Mouse (Mus musculus): ENCODE results near the gene A730061H03Rik. TPM values are rescaled to one million over a fixed set of nuclear protein-coding genes. Genes with fewer than 3 reads are reported as not detected.

A730061H03Rik gene
- total RNA-seq, 2 experiments from 2014 or later: 14.8 TPM; not detected in 1

DNA sequence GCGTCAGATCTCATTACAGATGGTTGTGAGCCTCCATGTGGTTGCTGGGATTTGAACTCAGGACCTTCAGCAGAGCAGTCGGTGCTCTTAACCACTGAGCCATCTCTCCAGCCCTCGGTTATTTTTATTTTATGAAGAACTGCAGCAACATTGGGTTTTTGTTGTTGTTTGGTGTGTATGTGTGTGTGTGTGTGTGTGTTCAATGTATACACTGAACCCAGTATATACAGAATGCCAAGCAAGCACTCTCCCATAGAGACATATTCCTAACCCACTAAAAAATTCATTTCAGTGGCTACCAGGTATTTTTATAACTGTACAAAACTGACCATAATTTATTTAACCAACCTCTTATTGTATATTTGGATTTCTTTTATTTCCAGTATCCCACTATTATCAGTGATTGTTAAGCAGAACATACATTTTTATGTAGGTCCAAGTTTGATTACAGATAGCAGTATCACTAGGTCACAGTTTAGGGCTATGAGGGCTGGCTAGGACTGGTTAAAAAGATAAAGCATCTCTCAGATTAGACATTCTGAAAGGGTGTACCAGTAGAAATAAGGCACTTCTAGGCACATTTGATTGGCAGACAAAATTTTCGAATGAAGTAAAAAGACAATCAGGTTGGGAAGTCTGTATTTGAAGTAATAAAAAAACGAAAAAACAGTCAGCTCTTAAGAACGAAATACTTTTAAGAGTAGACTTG, 1.3 kb downstream of the A730061H03Rik start:
- peak; percentile 19; the same call in 1 of the 2 replicates for ATAC-seq (replicated peaks; ENCODE audit: low FRiP score, low TSS enrichment, poor library complexity, severe bottlenecking)

DNA sequence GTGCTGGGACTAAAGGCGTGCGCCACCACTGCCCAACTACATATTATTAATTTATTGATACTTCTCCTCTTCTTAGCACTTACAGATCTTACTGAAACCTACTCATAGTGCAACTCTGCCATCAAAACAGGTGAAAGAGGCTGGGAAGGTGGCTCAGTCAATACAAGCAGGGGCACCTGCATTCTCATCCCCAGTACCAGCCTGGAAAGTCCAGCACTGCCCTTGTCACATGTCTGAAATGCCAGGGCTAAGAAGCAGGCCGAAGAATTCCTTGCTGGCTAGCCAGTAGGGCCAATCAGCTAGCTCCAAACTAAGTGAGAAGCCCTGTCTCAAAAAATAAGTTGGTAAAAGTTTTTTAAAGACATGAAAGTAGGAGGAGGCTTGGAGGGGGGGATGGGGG, 2.6 kb downstream of the A730061H03Rik start:
- ATAC-seq (replicated peaks; ENCODE audit: low FRiP score, low TSS enrichment, poor library complexity, severe bottlenecking): no peak

DNA sequence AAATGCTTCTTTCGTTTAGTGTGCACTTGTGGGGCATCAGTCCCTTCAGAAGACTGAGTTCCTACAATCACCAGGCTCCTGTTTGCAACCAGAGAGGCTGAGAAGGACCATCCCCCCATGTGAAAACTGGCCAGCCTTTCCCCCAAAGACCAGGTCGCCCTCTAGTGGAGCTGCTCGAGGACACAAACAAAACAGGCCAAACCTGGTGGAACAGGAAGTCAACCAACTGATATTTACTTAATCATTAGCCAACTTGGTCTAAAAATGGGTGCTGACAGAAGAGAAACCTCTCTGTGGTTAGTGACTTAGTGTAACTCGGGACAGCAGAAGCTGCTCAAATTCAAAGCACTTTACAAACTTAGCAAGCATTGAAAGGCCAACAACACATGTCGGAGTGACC, 3.2 kb downstream of the A730061H03Rik start:
- 0 out of 2 replicates have a peak, but pooled peaks have one; percentile 10 for ATAC-seq (replicated peaks; ENCODE audit: low FRiP score, low TSS enrichment, poor library complexity, severe bottlenecking)

DNA sequence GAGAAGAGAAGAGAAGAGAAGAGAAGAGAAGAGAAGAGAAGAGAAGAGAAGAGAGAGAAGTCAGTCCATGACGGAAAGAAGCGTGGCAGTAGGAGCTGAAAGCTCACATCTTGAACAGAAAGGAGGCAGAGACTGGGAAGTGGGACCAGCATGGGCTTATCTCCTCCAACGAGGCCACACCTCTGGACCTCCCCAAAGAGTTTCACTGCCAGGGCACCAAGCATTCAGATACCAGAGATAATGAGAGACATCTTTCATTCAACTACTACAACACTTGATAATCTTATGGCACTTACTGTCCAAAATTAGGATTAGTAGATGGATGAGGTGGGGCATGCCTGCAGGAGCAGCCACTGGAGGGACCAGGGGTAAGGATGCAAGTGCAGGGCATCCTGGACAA, 4.4 kb downstream of the A730061H03Rik start:
- no peak for ATAC-seq (replicated peaks; ENCODE audit: low FRiP score, low TSS enrichment, poor library complexity, severe bottlenecking)

DNA sequence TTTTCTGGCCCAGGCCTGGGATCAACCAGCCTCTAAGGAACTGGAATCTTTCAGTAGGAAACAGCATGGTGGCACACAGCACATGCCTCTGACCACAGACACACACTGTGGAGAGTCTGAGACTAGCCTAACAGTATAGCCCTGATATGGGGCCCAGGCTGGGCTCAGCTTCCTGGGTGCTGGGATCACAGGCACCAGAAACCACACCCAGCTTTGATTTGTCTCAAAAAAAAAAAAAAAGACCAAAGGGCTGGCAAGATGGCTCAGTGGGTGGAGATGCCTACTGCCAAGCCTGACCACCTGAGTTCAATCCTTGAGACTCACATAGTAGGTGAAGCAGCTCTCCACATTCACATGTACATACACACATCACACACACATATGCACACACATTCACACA, 5.6 kb downstream of the A730061H03Rik start:
- ATAC-seq (replicated peaks; ENCODE audit: low FRiP score, low TSS enrichment, poor library complexity, severe bottlenecking): no peak

DNA sequence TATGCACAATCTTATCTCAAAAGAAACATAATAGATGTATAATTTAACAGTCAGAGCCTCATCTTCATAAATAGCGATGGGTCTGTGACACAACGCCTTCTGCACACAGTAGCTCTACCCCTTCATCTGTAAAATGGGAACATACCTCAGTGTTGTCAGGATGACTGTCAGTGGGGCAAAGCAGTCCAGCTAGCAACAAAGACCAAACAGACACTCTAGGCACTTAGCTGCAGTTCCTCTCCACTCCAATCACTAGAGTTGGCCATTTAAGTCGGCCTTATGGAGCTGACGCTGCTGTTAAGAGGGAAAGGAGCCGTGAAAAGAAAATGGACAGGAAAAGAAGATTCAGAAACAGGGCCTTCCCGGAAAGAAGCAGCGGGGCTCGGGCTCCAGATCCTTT, 8.4 kb downstream of the A730061H03Rik start:
- no peak for ATAC-seq (replicated peaks; ENCODE audit: low FRiP score, low TSS enrichment, poor library complexity, severe bottlenecking)

DNA sequence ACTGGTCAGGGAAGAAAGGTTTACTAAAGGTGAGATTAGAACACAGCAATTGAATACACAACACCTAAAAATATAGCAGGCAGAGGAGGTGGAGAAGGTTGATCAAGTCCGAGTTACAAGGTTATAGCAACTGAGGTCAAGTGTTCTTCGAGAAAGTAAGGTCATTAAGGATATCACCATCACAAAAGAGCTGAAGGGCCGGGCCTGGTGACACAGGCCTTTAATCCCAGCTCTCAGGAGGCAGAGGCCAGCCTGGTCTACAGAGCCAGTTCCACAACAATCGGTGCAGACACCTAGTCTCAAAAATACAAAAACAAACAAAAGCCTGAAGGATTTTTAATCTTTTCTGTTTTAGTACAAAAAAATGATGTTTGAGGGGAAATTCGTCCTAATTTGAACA, 8.9 kb downstream of the A730061H03Rik start:
- ATAC-seq (replicated peaks; ENCODE audit: low FRiP score, low TSS enrichment, poor library complexity, severe bottlenecking): no peak

DNA sequence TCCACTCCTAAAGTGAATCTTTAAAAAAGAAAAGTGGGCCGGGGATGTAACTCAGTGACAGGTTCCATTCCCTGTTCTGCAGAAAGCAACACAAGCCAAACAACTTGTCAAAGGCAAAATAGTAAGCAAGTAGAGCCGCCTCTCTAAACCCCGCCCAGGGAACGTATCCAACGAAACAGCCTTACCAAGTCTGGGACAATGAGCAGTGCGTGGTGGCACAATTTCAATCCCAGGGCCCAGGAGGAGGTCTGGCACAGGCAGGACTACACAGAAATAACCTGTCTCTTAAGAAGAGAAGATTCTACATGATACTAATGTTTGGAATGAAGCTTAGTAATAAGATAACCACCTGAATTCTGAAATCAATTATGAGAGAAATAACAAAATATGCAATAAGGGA, 10.0 kb downstream of the A730061H03Rik start:
- no peak for ATAC-seq (replicated peaks; ENCODE audit: low FRiP score, low TSS enrichment, poor library complexity, severe bottlenecking)

DNA sequence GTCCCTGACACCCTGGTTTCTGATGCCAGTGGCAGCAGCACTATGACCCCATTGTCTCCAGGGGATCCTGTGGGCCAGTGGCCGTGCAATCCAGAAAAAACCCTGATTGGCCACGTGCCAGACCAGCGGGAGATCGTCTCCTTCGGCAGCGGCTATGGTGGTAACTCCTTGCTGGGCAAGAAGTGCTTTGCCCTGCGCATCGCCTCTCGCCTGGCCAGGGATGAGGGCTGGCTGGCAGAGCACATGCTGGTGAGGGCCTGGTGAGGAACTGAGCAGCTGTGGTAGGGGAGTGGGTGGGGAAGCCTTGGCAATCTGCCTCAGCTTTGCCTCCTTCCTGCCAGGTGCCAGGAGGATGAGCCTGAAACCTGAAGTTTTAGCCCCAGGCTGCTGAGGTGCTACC, 15.9 kb downstream of the A730061H03Rik start:
- ATAC-seq (replicated peaks; ENCODE audit: low FRiP score, low TSS enrichment, poor library complexity, severe bottlenecking): no peak

DNA sequence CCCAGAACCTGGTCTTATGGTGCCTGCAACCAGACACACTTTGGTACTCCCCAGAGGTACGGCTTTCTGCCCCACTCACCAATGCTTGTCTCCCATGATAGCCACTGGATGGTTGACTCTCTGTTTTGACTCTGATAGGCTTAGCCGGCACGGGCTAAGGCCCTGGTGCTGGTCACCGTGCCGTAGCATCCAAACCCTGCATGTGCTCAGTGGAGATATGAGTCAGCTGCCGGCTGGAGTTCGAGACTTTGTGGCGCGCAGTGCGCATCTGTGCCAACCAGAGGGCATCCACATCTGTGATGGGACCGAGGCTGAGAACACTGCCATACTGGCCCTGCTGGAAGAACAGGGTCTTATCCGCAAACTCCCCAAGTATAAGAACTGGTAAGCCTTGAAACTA, 17.9 kb downstream of the A730061H03Rik start:
- ATAC-seq (replicated peaks; ENCODE audit: low FRiP score, low TSS enrichment, poor library complexity, severe bottlenecking): peak; percentile 71

DNA sequence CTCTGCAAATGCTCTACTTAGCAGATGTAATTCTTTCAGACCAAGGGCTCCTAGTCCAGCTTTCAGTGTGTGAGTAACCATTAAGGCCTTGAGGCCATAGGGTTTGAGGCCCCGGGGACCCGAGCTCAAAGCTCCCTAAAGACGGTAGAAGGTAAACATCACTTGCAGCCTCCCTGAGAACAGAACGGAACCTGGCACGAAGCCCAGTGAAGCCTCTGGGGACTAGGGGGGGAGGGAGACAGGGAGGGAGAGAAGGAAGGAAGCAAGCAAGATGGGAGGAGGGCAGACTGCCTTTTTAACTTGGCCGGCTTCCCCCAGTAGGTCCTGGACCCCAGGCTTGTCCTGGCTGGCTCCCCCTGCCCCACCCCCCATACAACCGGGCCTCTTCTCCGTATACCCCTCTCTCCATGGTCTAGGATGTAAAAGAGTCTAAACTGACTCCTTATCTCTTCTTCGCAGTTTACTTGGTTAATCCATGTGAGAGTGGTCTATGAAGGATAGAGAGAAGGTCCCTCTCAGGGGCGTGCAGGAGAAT, 19.4 kb downstream of the A730061H03Rik start:
- peak; percentile 35 for ATAC-seq (replicated peaks; ENCODE audit: low FRiP score, low TSS enrichment, poor library complexity, severe bottlenecking)

DNA sequence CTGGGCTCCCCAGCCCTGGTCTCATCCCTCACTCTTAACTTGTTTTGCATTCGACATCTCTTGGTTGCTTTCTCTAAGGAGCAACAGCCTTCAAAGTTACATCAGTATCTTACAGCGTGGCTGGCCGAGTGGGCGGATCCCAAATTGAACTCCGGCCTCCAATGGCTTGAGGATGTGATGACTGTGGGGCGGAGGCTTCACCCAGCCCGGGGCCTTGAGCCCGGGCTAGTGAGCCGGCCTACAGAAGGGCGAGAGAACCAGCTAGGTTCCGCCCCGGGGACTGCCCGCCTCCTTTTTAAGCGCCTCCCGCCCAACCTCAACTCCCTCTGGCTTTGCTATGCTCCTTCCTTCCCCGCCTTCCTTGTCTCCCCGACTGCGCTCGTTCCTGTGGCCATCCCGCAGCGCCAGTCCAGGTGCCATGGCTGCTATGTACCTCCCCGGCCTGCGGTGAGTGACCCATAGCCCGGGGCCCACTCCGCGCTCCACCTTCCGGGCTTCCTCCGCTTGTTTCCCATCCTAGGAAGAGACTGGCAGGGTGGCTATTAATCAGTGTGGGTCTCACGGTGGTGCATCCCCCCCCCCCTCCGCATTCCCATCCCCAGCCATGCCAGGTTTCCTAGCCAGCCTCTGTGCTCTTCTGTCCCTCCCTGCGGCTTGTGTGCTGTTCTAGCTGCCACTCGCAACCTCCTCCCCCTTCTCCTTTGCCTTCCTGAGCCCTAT, 20.0 kb downstream of the A730061H03Rik start, which contains the start of gene Pck2:
Gene Pck2 (plus strand): TSS at position 200 of the 720 bp plus-strand sequence.
- ATAC-seq (replicated peaks; ENCODE audit: low FRiP score, low TSS enrichment, poor library complexity, severe bottlenecking): peak; percentile 89

DNA sequence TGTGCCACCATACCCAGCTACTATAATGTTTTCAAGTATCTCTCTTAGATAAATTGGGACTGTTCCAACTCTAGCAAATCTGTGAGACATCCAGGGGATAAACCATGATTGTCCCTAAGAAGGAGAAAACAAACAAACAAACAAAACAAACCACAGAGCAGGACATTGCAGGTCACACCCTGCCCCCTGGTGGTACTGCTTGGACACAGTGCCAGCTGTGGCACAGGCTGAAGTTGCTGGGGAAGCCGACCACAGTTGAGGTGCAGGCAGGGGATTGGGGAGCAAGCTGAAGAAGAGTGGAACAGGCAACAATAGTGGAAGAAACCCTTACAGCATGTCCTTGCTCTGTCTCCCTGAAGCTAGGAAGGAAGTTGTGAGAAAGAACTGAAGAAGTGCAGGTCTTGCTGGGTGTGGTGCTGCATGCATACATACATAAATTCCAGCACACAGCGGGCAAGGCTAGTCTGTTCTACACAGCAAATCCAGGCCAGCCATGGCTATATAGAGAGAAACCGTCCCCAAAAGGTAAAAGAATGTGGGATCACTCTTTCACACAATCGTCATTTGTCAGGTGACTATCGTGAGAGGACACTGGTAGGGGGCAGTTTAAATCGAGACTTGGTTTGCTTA, 24.0 kb downstream of the A730061H03Rik start:
- 0 out of 2 replicates have a peak, but pooled peaks have one; percentile 28 for ATAC-seq (replicated peaks; ENCODE audit: low FRiP score, low TSS enrichment, poor library complexity, severe bottlenecking)

DNA sequence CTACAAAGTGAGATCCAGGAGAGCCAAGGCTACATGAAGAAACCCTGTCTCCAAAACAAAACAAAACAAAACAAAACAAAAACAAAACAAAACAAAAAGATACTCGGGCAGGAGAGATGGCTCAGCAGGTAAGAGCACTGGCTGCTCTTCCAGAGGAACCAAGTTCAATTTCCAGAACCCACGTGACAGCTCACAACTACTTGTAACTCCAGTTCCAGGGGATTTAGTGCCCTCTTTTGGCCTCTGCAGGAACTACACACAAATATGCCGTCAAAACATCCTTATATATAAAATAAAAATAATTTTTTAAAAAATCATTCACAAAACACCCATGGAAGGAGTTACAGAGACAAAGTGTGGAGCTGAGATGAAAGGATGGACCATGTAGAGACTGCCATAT, 32.3 kb downstream of the A730061H03Rik start:
- no peak for ATAC-seq (replicated peaks; ENCODE audit: low FRiP score, low TSS enrichment, poor library complexity, severe bottlenecking)

DNA sequence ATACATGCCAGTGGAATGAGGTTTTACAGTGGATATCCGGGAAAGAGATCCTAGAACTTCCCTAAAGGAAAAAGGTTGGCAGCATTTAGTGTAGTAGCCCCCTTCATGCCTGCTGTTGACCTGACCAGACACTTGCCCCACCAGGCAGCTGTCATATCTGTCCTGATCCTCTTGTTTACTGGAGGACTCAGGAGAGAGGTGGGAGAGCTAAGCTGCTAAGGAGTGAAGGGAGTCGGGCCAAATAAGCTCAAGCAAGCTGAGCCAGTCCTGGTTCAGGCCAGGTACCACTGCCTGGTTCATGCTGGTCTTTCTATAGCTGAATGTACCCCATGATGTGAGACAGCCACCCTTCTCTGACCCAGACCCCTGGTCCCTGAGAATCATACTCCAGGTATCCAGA, 33.5 kb downstream of the A730061H03Rik start:
- no peak for ATAC-seq (replicated peaks; ENCODE audit: low FRiP score, low TSS enrichment, poor library complexity, severe bottlenecking)

DNA sequence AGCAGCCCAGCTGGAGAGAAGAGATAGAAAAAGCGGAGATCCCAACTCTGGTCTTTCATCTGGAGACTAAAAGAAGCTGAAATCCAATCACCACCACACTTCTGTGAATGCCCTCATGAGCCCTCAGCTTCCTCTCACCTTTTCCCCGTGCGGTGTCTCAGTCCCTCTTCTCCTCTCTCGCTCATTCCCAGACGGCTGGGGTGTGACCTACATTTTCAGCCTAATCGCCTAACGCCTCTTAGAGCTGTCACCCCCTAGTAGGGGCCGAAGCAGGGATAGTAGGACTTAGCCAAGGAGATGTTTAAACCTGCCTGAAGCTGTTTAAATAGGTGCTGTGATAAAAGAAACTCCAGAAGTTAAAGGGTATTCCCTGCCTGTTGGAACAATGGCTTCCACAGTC, 35.4 kb downstream of the A730061H03Rik start, which contains the start of gene Nrl:
Gene Nrl (minus strand): TSS at position 197 of the 400 bp plus-strand sequence.
- ATAC-seq (replicated peaks; ENCODE audit: low FRiP score, low TSS enrichment, poor library complexity, severe bottlenecking): no peak

DNA sequence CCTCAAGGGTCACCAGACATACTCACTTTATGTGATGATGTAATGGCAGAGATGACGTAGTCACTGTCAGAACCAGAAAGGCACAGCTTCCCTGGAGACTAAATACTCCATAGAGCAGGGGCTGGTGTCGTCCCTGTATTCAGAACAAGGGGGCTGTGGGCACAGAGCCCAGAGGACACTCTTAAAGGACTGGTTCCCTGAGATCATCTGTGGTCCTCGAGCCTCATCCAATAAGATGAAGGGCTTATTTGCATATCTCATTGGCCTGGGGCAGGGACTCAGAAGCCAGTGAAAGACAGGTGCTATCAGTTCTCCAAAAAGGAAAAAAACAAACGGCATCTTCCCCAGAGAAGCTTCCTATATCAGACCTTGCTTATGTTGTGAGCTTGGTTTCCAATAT, 36.1 kb downstream of the A730061H03Rik start:
- no peak for ATAC-seq (replicated peaks; ENCODE audit: low FRiP score, low TSS enrichment, poor library complexity, severe bottlenecking)

DNA sequence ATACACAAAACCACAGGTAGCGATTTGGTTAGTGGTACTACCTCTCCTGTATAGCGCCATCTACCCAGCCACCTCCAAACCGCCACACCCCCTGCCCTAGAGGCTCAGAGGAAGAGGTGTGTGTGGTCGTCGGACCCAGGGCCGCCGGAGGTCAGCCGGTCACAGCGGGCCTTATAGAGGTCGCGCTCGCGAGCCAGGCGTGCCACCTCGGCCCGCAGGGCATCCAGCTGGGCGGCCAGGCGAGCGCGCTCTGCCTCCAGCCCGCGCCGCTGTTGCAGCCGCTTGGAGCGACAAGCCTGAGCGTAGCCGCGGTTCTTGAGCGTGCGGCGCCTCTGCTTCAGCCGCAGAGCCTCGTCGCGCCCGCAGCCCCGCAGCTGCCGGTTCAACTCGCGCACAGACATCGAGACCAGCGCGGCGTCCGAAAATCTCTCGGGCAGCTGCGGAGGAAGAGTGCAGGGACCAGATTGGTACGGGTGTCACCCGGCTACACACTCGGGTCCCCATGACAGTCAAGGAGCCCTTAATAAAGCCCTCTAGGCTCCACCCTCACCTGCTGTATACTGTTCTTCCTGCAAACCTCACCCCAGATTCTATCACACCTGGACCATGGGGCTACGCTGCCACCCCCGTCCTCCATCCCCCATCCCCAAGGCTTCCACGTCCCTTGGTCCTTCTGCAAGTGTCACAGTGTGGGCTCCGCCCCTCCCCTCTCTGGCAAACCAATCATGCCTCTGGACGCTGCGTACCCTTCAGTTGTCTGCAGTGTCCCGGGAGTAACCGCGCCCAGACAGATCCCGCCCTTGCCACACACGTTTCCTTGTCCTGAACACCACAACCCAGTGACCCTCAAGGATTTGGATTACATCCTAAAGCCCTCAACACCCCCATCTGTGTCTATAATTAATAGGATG, 39.5 kb downstream of the A730061H03Rik start:
- no peak for ATAC-seq (replicated peaks; ENCODE audit: low FRiP score, low TSS enrichment, poor library complexity, severe bottlenecking)

DNA sequence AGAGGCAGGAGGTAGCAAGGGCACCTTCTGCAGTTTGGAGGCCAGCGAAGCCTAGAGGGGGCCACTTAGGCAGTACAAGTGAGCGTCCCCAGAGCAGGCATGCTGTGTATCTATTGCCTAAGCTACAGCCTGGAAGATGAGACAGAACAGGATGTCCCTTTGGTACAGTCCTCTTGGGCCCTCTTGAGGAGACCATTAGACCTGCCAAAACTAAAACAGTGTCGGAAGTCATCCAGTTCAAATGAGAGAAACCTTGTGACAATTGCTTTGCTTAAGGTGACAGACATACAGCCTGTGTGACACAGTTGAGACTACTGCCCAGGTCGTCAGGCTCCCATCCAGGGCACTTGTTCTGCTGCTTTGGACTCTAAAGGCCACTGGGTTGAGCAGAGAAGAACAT, 40.6 kb downstream of the A730061H03Rik start:
- no peak for ATAC-seq (replicated peaks; ENCODE audit: low FRiP score, low TSS enrichment, poor library complexity, severe bottlenecking)

All from megakaryocyte-erythroid progenitor cell, adult 5-6 weeks (primary cell).